Mouse (Mus musculus): ENCODE measurements around the gene Ifnlr1.

The Ifnlr1 gene

DNA sequence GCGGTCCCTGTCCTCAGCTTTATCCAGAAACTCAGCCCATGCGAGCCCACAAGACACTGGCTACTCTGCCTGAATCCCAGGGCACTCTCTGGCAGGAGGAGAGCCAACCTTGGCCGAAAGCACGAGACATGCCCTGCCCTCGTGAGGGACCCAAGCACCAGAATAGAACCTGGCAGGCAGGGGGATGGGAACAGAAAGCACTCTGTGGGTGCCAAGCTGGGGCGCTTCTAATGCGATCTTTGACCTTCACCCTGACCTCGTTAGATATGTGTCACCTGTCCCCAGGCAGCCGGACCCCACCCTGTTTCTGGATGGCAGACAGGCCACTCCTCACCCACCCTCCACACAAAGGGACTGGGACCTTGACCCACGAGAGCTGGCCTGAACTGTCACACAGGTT lies 59.5 kb downstream of the Ifnlr1 start:
- DNase-seq = no peak

DNA sequence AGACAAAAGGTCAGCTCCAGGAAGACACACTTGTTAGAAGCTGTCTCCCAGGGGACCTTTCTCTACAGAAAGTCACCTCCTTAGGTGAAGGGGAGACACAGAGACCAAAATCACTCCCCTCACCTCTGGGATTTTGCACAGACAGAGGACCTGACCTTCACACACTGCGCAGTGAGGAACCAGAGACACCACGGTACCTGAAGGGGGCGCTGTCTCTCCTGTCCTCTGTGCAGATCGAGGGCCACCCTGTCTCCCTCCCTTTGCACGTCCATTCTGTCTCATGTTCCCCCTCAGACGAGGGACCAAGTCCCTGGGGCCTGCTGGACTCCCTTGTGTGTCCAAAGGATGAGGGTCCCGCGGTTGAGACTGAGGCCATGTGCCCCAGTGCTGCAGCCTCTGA lies 64.8 kb downstream of the Ifnlr1 start:
- no peak for DNase-seq

DNA sequence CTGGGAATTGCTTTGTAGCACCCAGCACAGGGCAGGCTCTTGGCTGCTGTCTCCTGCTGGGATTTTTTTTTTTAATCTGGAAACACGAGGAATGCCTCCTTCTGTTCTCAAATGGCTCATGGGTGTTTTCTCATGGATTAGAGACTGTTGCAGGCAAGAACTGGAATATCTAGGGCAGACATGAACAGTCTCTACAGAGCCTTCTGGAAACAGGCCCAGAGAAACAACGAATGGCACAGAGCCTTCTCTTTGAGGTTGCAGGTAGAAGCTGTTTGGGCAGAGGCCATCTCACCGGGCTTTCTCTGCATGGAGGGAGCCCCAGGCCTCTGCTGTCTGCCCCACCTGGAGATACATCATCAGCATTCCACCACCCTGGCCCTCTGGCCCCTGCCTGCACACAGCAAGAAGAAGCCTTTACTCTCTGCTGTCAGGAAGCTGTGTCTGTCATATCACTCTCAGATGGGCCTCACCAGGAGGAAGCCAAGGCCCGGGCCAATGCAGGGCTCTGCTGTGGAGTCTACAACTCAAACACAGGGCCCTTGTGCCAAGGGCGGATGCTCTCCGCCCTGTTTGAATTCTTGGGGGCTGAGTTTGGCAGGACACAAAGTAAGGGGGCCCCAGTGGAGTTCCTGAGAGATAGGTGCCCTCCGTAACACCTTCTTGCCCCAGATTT lies 66.2 kb downstream of the Ifnlr1 start:
- DNase-seq = no peak

- DNase-seq = no peak
Observed at GRCm38 (mm10) chr4:135752779-135753164, 66.7 kb downstream of the Ifnlr1 start.
